Mouse (Mus musculus): ENCODE results near the gene Bckdha. TPM values are rescaled to one million over a fixed set of nuclear protein-coding genes. Genes with fewer than 3 reads are reported as not detected.
A peak's percentile ranks its signal among the peaks of the same experiment; 100 is the strongest.

The Bckdha gene
- polyA plus RNA-seq, 1 experiment from 2014 or later: 57.5 TPM

DNA sequence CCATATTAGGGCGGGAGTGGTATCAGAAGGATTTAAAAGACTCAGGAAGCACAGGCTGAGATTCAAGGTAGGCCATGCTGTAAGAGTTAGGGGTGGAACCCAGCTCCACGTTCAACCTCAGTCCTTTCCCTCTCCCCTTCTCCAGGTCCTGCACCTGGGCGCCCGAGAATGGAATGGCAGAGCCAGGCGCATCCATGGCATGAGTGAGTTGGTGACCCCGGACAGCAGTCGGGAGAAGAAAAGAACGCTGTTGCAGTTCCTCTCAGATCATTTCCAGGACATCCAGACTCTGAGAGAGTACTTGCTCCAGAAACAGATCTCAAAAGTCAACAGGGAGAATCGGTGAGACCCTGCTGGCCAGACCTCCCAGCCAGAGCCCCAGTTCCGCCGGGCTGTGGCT, 38.0 kb downstream of the Bckdha start:
- ATAC-seq (ENCODE audit: insufficient number of reproducible peaks, insufficient read depth, low FRiP score, low TSS enrichment, low read depth): no peak
- no peaks in the 10 kb centered on the region for H3K9me3 ChIP-seq
- peaks cover 7% of the 10 kb centered on the region; the same call in 1 of the 2 replicates for H3K4me1 ChIP-seq (replicated peaks)
- H3K4me3 ChIP-seq (replicated peaks): no peak overlapping the region
- H3K27me3 ChIP-seq: no peaks in the 10 kb centered on the region
- H3K9ac ChIP-seq (replicated peaks): no peak overlapping the region
- no peak overlapping the region for H3K27ac ChIP-seq
- 94% methylated on average over 11 of the region's 11 CpGs for WGBS
- no peak overlapping the region for H3K4me2 ChIP-seq
- peaks cover 49% of the 10 kb centered on the region for H3K36me3 ChIP-seq

DNA sequence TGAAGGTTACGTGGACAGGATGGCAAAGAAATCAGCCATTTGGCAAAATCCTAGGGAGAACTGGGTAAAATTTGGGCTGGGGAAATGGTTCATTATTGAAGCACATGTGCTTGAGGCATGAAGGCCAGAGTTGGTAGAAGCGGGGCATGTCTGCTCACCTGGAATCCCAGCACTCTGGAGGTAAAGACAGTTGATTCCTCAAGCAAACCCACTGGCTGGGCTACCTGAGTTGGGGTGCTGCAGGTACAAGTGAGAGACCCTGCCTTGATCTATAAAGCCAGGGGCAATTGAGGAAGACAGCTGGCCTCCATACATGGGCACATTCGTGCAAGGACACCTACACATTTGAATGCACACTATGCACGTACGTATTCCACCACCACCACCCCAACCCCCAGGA, 38.7 kb downstream of the Bckdha start:
- H3K27me3 ChIP-seq: no peaks in the 10 kb centered on the region
- peak overlapping the region; percentile 63 for H3K4me2 ChIP-seq
- H3K4me1 ChIP-seq (replicated peaks): peaks cover 7% of the 10 kb centered on the region; the same call in 1 of the 2 replicates
- peaks cover 43% of the 10 kb centered on the region for H3K36me3 ChIP-seq
- H3K9me3 ChIP-seq: no peaks in the 10 kb centered on the region
- H3K27ac ChIP-seq: no peak overlapping the region
- H3K9ac ChIP-seq (replicated peaks): no peak overlapping the region
- WGBS: 92% methylated on average over 5 of the region's 5 CpGs
- no peak for ATAC-seq (ENCODE audit: insufficient number of reproducible peaks, insufficient read depth, low FRiP score, low TSS enrichment, low read depth)
- peak overlapping the region; percentile 65 for H3K4me3 ChIP-seq (replicated peaks)

DNA sequence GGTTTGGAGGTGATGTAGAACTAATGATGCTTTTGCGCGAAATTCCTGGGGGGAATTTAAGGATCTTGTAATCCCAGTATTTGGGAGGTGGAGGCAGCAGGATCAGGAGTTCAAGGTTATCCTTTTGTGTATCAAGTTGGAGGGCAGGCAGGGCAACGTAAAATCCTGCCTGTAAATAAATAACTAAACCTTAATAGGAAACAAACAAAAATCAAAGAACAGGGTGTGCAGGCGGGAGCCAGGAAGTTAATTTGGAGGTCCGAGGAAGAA, 39.1 kb downstream of the Bckdha start:
- 16% methylated on average over 5 of the region's 5 CpGs for WGBS
- no peak for ATAC-seq (ENCODE audit: insufficient number of reproducible peaks, insufficient read depth, low FRiP score, low TSS enrichment, low read depth)
- peaks cover 38% of the 10 kb centered on the region; the same call in 1 of the 2 replicates for H3K36me3 ChIP-seq
- no peaks in the 10 kb centered on the region for H3K9me3 ChIP-seq
- H3K4me3 ChIP-seq (replicated peaks): peak overlapping the region; percentile 65
- H3K27me3 ChIP-seq: no peaks in the 10 kb centered on the region
- H3K27ac ChIP-seq: no peak overlapping the region
- peaks cover 7% of the 10 kb centered on the region; the same call in 1 of the 2 replicates for H3K4me1 ChIP-seq (replicated peaks)
- peak overlapping the region; percentile 56 for H3K9ac ChIP-seq (replicated peaks)
- peak overlapping the region; percentile 63 for H3K4me2 ChIP-seq

DNA sequence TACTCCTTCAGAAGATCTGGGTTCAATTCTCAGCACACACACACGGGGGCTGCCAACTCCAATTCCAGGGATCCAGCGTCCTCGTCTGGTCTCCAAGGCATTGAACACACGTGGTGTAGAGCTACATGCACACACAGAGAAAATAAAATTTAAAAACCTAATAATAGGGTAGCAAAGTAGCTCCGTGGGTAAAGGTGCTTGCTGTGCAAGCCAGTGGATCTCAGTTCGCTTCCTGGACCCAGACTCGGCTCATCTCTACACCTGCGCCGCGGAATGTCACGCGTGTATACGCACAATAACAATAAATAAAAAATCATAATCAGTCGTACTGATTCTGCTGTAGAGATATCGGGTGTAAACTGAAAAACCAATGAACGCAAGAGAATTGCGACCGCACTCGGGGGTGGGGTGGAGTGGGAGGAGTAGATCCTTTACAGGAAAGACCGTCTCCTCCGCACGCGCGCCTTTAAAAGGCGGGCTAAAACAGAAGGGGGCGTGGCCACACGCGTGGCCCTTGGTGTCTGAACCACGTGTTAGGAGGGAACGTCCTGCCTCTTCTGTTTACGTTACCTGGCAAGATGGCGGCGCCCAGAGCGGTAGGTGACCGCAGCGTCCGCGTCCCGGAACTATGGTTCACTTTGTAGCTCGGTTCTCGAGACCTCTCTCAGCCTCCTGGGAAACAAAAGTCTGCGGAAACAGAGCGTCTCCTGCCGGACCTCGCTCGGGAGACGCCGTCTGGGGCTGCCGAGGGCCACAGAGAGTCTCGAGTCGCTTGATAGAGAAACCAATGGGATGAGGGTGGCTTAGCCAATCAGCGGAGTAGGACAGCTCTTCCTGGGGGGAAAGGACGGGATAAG, 39.7 kb downstream of the Bckdha start, which contains the start of gene Dmac2:
TSS of gene Dmac2 (plus strand) at position 550 of the 857 bp plus-strand sequence.
- Histone ChIP-seq H3K4me2 (peak within 1 kb of the TSS; percentile 63), H3K27ac (no peak within 1 kb of the TSS), H3K4me1 (replicated peaks) (peaks cover 7% of the 10 kb centered on the region; the same call in 1 of the 2 replicates), H3K27me3 (no peaks in the 10 kb centered on the region), H3K36me3 (peaks cover 33% of the 10 kb centered on the region; the same call in 1 of the 2 replicates), H3K9ac (replicated peaks) (peak within 1 kb of the TSS; percentile 56), H3K4me3 (replicated peaks) (peak within 1 kb of the TSS; percentile 65), H3K9me3 (no peaks in the 10 kb centered on the region)
- WGBS: 2% methylated on average over 53 of the region's 53 CpGs
- peak; percentile 79 for ATAC-seq (ENCODE audit: insufficient number of reproducible peaks, insufficient read depth, low FRiP score, low TSS enrichment, low read depth)

DNA sequence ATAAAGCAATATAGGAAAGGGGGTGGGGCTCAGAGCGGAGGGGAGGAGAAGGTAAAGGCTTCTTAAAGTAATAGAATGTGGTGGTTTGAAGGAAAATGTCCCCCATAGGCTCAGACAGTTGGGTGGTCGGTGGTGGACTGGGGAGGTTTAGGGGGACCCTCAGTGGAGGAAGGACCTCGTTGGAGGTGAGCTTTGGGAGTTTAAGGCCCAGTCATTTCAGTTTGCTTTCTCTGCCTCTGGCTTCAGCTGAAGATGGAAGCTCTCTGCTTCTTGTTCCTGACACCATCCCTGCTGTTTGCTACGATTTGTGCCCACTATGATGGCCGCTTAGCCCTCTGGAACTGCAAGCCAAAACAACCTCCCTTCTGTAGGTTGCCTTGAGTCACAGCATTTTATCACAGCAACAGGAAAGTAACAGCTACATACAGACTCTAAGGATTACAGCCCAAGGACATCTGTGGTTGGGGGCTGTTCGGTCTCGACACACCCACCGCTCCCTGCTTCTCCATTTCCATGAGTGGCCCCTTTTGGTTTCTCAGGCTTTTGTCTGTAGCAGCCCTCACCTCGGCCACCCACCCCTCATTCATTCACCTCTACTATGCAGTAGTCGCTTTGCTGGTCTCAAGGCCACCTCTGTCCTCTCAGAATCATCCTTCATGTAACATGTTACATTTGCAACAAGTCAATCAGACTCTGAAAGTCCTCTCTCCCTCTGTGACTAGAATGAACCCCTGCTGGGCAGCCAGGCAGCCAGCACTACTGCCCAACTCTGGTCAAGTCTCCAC, 41.2 kb downstream of the Bckdha start:
- Histone ChIP-seq H3K4me2 (no peak overlapping the region), H3K9me3 (no peaks in the 10 kb centered on the region), H3K36me3 (peaks cover 17% of the 10 kb centered on the region; the same call in 1 of the 2 replicates), H3K4me3 (replicated peaks) (no peak overlapping the region), H3K27ac (no peak overlapping the region), H3K27me3 (no peaks in the 10 kb centered on the region), H3K9ac (replicated peaks) (no peak overlapping the region), H3K4me1 (replicated peaks) (peaks cover 7% of the 10 kb centered on the region; the same call in 1 of the 2 replicates)
- no peak for ATAC-seq (ENCODE audit: insufficient number of reproducible peaks, insufficient read depth, low FRiP score, low TSS enrichment, low read depth)
- WGBS: 81% methylated on average over 10 of the region's 10 CpGs

DNA sequence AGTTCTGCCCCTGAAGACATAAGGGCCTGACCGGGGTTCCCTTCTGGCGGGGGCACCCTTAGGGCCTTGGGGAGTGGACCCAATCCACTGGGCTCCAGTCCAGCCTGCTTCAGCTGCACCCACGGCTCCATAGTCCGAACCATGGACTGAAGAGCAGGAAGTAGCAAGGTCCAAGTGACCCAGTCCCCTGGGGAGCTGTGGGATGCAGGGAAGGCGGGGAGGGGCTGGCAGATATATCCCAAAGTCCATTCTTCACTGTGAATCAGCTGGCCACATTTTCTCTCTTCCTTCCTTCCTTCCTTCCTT, 43.1 kb downstream of the Bckdha start, which contains the start of gene Erich4:
TSS of gene Erich4 (minus strand) at position 187 of the 306 bp plus-strand sequence.
- WGBS: 80% methylated on average over 5 of the region's 5 CpGs

DNA sequence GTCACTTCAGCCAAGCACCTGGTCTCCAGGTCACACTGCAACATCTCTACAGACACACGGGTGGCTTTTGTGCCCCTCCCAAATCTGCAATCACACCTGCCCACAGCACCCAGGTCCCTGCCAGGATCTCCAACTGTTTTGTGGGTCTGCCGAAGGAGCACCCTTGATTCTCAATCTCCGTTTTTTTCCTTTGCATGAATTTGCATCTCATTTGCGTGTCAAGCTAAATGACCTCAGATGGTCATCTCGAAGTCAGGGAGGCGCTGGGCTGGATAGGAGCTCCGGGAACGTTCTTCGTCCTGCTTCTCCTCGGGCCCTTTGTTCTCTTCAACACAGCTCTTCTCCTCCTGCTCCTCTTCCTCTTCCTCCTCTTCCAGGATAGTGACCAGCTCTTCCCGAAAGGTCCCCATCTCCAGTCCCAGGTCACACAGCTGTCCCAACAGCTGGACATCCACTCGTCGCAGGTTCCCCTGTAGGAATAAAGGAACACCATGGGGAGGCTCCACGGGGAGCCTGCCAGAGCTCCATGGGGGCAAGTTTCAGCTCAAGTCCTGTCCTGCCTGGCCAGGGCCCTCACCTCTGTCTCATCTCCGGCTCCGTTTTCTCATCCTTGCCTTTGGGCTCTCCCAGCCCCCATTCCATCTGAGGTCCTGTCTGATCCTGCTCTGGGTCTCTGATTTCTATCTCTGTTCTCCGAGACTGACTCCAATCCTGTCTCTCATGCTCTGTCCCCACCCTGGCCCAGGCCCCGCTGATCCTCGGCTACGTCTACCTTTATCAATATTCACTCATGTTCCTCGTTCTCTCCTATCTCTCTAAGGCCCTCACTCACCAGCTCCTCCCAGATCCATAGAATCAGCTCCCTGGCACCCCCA, 43.7 kb downstream of the Bckdha start:
- H3K4me2 ChIP-seq: no peak overlapping the region
- 72% methylated on average over 21 of the region's 21 CpGs for WGBS
- H3K4me1 ChIP-seq (replicated peaks): peaks cover 5% of the 10 kb centered on the region; the same call in 1 of the 2 replicates
- H3K9ac ChIP-seq (replicated peaks): no peak overlapping the region
- H3K36me3 ChIP-seq: no peaks in the 10 kb centered on the region
- no peak for ATAC-seq (ENCODE audit: insufficient number of reproducible peaks, insufficient read depth, low FRiP score, low TSS enrichment, low read depth)
- H3K4me3 ChIP-seq (replicated peaks): no peak overlapping the region
- H3K27ac ChIP-seq: no peak overlapping the region
- no peaks in the 10 kb centered on the region for H3K27me3 ChIP-seq
- H3K9me3 ChIP-seq: no peaks in the 10 kb centered on the region

More for the DNA sequence above, 43.1 kb downstream of the Bckdha start, which contains the start of gene Erich4:
- no peaks in the 10 kb centered on the region for H3K36me3 ChIP-seq
- no peak within 1 kb of the TSS for H3K27ac ChIP-seq
- H3K27me3 ChIP-seq: no peaks in the 10 kb centered on the region
- H3K4me1 ChIP-seq (replicated peaks): peaks cover 7% of the 10 kb centered on the region; the same call in 1 of the 2 replicates
- no peak for ATAC-seq (ENCODE audit: insufficient number of reproducible peaks, insufficient read depth, low FRiP score, low TSS enrichment, low read depth)
- no peak within 1 kb of the TSS for H3K4me2 ChIP-seq
- H3K9ac ChIP-seq (replicated peaks): no peak within 1 kb of the TSS
- H3K9me3 ChIP-seq: no peaks in the 10 kb centered on the region
- no peak within 1 kb of the TSS for H3K4me3 ChIP-seq (replicated peaks)

DNA sequence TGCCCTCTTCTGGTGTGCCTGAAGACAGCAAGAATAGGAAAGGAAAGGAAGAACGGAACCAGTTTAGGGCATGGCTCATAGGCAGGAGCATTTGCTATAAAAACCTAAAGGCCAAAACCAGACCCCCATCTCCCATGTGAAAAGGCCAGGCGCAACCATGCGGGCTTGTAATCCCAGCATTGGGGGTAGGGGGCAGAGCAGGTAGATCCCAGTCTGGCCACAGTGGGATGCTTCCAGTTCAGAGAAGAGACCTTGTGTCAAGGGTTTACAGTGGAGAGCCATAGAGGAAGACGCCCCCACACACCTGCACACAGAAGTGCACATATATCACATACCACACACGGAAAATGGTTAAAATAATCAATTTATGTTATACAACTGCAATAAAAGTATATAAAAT, 44.7 kb downstream of the Bckdha start:
- H3K4me1 ChIP-seq (replicated peaks): no peaks in the 10 kb centered on the region
- H3K4me3 ChIP-seq (replicated peaks): no peak overlapping the region
- H3K4me2 ChIP-seq: no peak overlapping the region
- no peak overlapping the region for H3K27ac ChIP-seq
- H3K9ac ChIP-seq (replicated peaks): no peak overlapping the region
- no peaks in the 10 kb centered on the region for H3K27me3 ChIP-seq
- WGBS: 87% methylated on average over 5 of the region's 5 CpGs
- no peak for ATAC-seq (ENCODE audit: insufficient number of reproducible peaks, insufficient read depth, low FRiP score, low TSS enrichment, low read depth)
- no peaks in the 10 kb centered on the region for H3K36me3 ChIP-seq
- no peaks in the 10 kb centered on the region for H3K9me3 ChIP-seq

DNA sequence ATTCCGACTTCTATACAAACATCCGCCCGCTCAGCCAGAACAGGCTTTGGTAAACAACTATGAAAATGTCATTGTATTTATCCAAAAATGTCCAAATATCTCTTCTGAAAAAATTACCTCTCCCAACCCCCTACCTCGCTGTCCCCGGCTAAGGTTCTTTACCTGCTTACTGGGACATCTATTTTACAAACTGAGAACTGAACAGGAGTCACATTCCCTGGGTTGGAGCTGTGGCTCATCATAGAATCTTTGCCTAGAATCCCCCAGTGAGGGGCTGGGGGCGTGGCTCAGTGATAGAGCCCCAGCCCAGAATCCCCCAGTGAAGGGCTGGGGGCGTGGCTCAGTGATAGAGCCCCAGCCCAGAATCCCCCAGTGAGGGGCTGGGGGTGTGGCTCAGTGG, 47.3 kb downstream of the Bckdha start:
- Histone ChIP-seq H3K4me3 (replicated peaks) (no peak overlapping the region), H3K9me3 (peaks cover 4% of the 10 kb centered on the region; the same call in 1 of the 2 replicates), H3K4me1 (replicated peaks) (no peaks in the 10 kb centered on the region), H3K36me3 (no peaks in the 10 kb centered on the region), H3K4me2 (no peak overlapping the region), H3K9ac (replicated peaks) (no peak overlapping the region), H3K27ac (no peak overlapping the region), H3K27me3 (no peaks in the 10 kb centered on the region)
- 61% methylated on average over 7 of the region's 7 CpGs for WGBS
- ATAC-seq (ENCODE audit: insufficient number of reproducible peaks, insufficient read depth, low FRiP score, low TSS enrichment, low read depth): no peak

DNA sequence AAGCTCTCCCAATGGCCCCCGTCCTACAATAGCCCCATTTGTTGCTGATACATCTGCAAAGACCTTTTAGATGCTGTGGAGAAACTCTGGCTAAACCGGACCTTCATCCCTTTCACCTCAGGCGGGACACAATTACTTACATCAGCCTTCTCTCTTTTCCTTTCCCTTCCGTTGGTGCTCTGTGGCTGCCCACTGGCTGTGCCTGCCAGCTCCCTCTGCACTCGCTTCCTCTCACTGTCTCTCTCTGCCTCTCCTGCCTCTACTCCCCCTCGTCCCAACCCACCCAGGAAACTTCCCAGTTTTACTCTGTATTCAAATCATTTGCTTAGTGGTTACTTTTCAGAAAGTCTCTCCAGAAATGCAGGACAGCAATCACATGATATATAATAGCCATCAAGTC, 48.7 kb downstream of the Bckdha start:
- Histone ChIP-seq H3K4me2 (no peak overlapping the region), H3K9me3 (peaks cover 4% of the 10 kb centered on the region; the same call in 1 of the 2 replicates), H3K27me3 (no peaks in the 10 kb centered on the region), H3K27ac (no peak overlapping the region), H3K4me1 (replicated peaks) (no peaks in the 10 kb centered on the region), H3K36me3 (no peaks in the 10 kb centered on the region), H3K4me3 (replicated peaks) (no peak overlapping the region), H3K9ac (replicated peaks) (no peak overlapping the region)
- 45% methylated on average over 6 of the region's 6 CpGs for WGBS
- ATAC-seq (ENCODE audit: insufficient number of reproducible peaks, insufficient read depth, low FRiP score, low TSS enrichment, low read depth): no peak
